Mouse (Mus musculus): Measurements from ENCODE around the gene Ehd2. TPM values are rescaled to one million over a fixed set of nuclear protein-coding genes. Genes with fewer than 3 reads are reported as not detected.
"Not testable (repeated sequence)": the region's sequence is repeated elsewhere in the genome, so short reads cannot be mapped to it uniquely, and the experiment has no call there.

Ehd2 gene
- total RNA-seq, 4 experiments from 2014 or later, result 23.7 to 32.7 (median 28.2) TPM

DNA sequence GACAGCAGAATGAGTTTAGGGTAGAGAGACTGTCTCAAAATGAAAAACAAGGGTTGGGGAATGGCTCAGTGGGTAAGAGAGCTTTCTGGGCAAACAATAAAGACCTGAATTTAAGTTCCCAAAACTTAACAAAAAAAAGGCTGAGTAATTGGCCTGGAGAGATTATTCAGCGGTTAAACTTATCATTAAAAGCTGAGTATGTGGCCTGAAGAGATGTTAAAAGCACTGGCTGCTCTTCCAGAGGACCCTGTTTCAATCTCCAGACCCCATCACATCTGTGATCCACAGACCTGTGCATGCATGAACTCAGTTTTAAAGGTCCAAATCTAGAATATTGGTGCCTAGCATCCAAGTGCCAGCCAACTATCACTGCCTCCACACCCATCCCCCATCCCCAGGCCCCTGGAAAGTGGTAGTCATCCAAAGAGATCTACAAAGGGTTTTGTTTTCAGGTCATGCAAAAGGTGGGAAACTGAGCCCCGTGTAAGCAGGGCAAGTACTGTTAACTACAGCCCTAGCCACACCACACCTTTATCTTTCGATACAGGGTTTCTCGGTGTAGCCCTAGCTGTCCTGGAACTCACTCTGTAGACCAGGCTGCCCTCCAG lies 19.6 kb downstream of the Ehd2 start:
- DNase-seq (ENCODE audit: low spot score in 2 of 2), result no peak

DNA sequence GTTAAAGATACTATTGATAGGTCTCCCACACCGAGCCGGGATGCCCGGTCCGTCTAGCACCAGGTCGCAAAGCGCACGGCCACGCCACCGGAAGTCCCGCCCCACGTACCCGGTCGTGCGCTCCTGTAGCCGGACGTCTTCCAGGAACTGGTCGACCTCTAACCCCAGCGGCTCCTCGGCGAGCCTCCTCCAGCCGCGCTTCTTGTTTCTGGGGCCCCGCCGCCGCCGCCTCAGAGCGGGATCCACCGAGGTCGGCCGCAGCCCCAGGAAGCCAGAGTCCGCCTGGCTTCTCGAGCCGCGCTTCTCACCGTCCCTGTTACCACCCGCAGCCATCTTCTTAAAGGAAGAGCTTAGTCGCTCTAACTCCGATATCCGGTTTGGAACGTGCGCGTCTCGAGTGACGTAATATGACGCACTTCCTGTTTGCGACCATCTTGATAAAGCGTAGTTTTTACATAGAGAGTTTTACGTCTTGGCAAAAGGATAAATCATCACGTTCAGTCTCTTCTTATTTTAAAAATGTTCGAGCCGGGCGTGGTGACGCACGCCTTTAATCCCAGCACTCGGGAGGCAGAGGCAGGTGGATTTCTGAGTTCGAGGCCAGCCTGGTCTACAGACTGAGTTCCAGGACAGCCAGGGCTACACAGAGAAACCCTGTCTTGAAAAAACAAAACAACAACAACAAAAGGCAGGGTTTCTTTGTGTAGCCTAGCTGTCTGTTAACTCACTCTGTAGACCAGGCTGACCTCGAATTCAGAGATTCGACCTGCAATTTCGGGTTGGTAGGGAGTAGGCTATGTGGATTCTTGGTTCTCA lies 21.4 kb downstream of the Ehd2 start, which contains the start of gene Nop53:
Nop53 (minus strand) TSS at position 354 of the 816 bp plus-strand sequence.
- peak; percentile 91 to 93 for DNase-seq (ENCODE audit: low spot score in 2 of 2)

GRCm38 (mm10) chr7:15945211-15945610 lies 22.2 kb downstream of the Ehd2 start:
- DNase-seq (ENCODE audit: low spot score in 2 of 2), result no peak

DNA sequence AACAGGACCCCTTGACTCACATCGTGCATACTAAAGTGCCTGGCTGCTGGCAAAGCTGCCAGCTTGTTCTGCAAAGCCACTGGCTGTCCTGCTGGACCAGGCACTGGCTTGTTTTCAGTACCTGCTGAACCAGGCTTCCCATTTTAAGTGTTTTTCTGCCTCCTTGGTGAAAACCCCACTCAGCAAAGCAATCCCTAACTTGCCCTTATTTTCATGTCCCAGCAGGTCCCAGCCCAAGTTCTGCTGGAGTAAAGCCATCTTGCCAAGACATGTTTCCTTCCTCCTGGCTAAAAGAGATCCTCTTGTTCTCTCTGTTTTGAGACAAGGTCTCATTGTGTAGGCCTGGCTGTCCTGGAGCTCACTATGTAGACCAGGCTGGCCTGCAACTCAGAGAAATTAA lies 23.1 kb downstream of the Ehd2 start:
- DNase-seq (ENCODE audit: low spot score in 2 of 2), result no peak

- no peak for DNase-seq (ENCODE audit: low spot score in 2 of 2)
Observed at GRCm38 (mm10) chr7:15938621-15939020, 28.7 kb downstream of the Ehd2 start.

GRCm38 (mm10) chr7:15937491-15937890 lies 29.9 kb downstream of the Ehd2 start:
- no peak for DNase-seq (ENCODE audit: low spot score in 2 of 2)

GRCm38 (mm10) chr7:15933437-15934359 lies 33.7 kb downstream of the Ehd2 start:
- no peak for DNase-seq (ENCODE audit: low spot score in 2 of 2)

DNA sequence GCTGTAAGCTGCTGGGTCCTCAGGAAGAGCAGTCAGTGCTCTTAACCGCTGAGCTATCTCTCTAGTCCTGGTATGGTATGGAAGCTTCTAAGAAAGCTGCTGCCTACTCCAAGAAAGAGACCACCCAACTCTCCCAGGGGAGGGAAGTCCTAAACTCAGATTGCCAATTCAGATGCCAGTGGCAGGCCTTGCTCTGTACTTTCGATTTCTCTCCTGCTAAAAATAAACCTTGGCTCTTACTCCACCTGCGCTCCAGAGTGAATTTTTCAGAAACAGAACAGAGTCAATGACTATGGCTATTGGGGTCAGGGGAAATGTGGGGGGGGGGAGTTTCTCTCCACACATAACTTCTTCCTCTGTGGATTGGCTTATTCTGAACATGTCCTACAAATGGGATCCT lies 35.7 kb downstream of the Ehd2 start:
- DNase-seq (ENCODE audit: low spot score in 2 of 2), result no peak

DNA sequence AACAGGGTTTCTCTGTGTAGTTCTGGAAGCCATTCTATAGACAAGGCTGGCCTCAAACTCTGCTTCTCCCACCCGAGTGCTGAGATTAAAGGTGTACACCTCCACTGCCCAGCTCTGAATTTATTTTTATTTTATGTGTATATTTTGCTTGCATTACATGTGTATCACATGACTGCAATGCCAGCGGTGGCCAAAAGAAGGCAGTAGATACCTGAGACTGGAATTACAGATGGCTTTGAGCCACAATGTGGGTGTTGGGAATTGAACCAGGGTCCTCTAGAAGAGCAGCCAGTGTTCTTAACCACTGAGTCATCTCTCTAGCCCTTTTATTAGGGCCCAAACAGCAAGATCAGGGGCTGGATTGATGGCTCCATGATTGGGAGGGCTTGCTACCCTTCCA lies 36.8 kb downstream of the Ehd2 start:
- no peak for DNase-seq (ENCODE audit: low spot score in 2 of 2)

- peak in 1 of 2 experiments; percentile 48 for DNase-seq (ENCODE audit: low spot score in 2 of 2)
Observed at GRCm38 (mm10) chr7:15929910-15930309, 37.5 kb downstream of the Ehd2 start.

DNA sequence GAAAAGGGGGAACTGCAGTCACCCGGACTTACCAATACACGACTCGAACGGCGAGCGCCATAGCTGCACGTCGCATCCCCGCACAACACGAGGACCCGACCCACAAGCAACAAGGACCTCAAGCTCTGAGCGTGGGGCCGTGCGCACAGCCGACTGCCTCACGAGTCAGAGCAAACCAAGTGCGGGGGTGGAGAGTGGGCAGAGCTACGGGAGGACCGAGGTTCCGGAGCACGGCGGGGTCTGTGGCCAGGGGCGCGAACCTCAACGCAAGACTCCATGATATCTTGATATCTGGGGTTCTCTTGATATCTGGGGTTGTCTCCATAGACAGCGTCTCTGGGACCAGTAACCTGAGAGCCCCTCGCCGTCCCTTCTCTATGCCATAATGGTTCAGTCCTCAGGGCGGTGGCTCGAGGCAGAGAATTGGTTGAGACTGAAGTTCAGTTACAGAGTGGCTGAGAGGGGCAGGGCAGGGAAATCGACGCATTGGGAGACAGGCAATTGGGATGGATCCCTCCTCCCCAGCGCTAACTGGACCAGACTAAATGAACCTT lies 45.1 kb downstream of the Ehd2 start, which contains the start of gene Selenow:
Selenow (minus strand) TSS at position 183 of the 554 bp plus-strand sequence.
- DNase-seq (ENCODE audit: low spot score in 2 of 2), result peak; percentile 88 to 89

DNA sequence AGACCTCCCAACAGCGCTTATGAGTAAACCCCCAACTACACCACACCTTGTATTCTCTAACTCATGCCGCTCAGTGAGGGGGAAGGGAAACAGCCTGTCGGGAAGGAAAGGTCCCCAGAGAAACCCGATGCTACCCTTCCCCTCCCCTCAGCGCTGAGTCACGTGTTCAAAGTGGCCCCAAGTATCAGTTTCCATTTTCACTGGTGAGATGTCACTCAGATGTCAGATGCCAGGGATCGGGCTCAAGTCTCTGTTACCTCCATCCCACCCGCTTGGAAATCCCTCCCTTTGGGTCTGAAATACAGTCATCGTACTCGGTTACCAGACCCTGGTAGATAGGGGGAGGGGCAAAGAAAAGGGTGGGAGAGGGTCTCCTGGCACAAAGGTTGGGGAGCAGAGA lies 45.6 kb downstream of the Ehd2 start:
- peak; percentile 51 to 67 for DNase-seq (ENCODE audit: low spot score in 2 of 2)

DNA sequence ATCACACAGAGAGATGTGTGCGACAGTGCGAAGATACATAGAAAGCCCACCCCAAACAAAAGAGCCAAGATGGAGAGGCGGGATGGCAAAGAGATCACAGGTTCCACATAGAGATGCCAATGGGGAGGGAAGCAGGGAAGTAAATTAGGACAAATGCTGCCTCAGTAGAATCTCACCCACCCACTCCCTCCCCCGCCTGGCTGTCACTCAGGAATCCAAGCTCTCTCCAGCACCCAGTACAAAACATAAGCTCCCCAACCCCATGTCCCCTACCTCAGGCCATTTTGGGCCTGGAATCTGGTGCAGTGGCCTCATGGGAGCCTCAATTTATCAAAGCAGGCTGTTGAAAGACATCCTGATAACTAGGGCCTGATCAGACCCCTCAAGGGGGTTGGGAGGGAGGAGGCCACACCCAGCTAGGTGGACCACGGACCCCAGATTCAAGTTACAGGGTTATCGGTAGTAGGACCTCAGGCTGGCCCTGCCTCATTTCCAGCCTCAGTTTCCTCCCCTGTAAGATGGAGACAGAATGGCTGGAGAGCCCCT lies 46.6 kb downstream of the Ehd2 start:
- no peak for DNase-seq (ENCODE audit: low spot score in 2 of 2)

GRCm38 (mm10) chr7:15919947-15920346 lies 47.4 kb downstream of the Ehd2 start:
- no peak for DNase-seq (ENCODE audit: low spot score in 2 of 2)

DNA sequence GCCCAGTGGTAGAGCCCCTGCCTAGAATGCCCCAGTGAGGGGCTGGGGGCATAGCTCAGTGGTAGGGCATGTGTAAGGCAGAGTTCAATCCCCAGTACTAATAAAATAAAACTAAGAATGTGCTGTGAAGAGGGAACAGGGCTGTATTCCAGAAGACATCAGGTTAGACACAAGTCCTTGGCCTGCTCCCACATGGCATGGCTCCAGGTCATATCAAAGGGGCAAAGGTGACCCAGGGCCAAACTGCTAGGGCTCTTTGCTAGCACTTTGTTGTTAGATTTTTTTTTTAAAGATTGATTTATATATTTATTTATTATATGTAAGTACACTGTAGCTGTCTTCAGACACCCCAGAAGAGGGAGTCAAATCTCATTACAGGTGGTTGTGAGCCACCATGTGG lies 49.0 kb downstream of the Ehd2 start:
- DNase-seq (ENCODE audit: low spot score in 2 of 2), result no peak

DNA sequence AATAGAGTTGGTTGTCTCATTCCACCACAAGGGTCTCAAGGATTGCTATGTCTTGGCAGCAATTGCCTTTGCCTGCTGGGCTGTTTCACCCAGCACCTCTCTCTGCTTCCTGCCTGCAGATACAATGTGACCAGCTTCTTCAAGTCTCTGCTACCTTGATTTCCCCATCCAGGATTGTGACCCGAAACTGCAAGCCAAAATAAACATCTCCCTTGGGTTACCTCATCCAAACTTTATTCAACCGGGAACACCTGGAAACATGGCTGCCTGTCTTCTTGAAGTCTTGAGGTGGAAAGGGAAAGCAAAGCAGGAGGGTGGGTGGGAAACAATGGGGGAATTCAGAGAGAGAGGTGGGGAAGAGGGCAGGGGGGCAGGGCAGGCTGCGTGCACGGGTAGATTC lies 50.4 kb downstream of the Ehd2 start:
- DNase-seq (ENCODE audit: low spot score in 2 of 2), result no peak

DNA sequence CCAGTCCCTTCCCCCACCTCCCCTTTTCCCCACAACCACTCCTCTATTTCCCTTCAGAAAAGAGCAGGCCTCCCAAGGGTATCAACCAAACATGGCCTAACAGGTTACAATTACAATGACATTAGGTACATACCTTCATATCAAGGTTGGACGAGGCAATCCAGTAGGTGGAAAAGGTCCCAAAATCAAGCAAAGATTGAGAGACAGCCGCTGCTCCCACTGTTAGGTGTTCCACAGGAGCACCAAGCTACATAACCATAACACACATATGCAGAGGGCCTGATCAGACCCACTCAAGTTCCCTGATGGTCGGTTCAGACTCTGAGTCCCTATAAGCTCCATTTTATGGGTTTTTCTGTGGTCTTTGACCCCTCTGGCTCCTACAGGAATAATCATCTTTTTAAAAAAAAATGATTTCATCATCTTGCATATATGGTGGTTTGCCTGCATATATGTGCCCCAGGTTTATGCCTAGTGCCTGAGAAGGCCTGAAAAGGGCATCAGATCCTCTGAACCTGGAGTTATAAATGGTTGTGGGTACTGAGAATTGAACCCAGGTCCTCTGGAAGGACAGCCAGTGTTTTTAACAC lies 51.1 kb downstream of the Ehd2 start:
- DNase-seq (ENCODE audit: low spot score in 2 of 2), result no peak

- not testable (repeated sequence) for DNase-seq (ENCODE audit: low spot score in 2 of 2)
Observed at GRCm38 (mm10) chr7:15915695-15916094, 51.7 kb downstream of the Ehd2 start.

GRCm38 (mm10) chr7:15914751-15915150 lies 52.6 kb downstream of the Ehd2 start:
- DNase-seq (ENCODE audit: low spot score in 2 of 2), result no peak

DNA sequence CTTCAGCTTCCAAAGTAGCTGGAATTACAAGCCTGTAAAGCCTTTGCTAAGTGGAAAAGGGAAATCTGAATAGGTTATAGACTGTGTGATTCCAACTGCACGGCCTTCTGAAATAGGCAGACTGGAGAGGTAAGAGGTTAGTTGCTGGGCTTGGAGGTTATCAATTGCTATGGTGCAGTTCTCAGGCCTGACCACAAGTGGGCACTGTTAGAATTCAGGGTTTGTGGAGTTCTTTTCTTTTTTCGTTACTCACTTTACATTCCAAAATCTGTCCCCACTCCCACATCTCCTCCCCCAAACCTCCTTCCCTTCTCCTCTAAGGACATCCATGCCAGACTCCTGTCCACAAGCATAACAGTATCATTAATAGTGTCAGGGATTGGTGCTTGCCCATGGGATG lies 53.1 kb downstream of the Ehd2 start:
- DNase-seq (ENCODE audit: low spot score in 2 of 2), result no peak

DNA sequence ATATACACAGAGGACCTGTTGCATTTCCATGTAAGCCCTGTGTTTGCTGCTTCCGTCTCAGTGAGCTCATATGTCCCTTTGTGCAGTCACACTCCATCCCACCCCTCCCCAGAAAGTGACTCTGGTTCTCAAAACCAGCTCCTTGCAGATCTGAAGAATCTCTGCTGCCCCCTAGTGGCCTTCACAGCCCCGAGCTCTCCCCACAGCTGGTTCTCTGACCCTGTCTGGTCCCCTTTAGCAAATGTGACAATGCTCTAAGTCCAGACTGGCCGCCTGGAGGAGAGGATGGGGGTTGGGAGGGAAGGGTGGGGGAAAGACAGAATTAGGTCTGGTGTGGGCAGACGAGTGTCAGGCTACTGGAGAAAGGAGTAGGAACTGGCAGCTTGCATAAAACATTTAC lies 55.2 kb downstream of the Ehd2 start:
- DNase-seq (ENCODE audit: low spot score in 2 of 2), result peak; percentile 38 to 50
